Mouse (Mus musculus): ENCODE data around the gene Dbndd1. TPM values are rescaled to one million over a fixed set of nuclear protein-coding genes. Genes with fewer than 3 reads are reported as not detected.
"Not testable (repeated sequence)": the region's sequence is repeated elsewhere in the genome, so short reads cannot be mapped to it uniquely, and the experiment has no call there.

Gene Dbndd1
- polyA plus RNA-seq, 1 experiment from 2014 or later, result 0.89 TPM

DNA sequence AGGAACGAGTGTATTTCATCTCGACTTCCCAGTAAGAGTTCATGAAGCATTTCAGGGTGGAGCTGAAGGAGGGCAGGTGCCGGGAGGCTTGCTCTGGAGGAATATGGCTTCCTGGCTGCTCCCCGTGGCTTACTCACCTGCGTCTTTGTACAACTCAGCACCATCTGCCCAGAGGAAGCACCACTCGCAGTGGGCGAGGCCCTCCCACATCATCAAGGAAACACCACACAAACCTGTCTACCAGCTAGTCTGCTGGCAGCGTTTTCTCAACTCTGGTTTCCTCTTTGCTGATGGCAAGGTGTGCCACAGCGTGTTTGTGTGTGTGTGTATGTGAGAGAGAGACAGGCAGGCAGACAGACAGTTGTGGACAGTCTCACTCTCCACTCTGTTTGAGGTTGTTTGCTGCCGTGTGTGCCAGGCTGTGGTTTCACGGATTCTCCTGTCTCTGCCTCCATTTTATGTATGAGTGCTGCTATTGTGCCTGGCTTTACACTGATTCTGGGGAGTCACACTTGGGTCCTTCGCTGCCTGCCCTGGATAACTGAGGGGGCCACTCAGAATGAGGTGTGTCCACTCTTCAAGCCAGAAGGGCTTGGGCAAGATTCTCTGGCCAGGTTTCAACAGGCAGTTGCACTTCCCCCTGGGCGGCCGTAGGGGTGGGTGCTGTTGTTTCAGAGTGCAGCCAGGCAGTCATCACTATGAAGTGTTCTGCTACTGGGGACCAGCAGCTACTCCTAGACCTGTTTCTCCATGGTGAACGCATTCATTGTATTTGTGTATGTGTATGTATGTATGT, 23.8 kb downstream of the Dbndd1 start:
- 0 out of 2 replicates have a peak overlapping the region, but pooled peaks have one; percentile 13 for H3K27ac ChIP-seq (replicated peaks)
- ATAC-seq (ENCODE audit: low FRiP score, low TSS enrichment) (peak; percentile 59), DNase-seq (ENCODE audit: low spot score) (no peak)
- no peak overlapping the region for H3K4me2 ChIP-seq (replicated peaks; ENCODE audit: low read depth)
- H3K27me3 ChIP-seq (ENCODE audit: control insufficient read depth, insufficient read depth, low read length), result no peaks in the 10 kb centered on the region
- 85% methylated on average over 15 of the region's 15 CpGs for WGBS
- no peak overlapping the region for H3K4me3 ChIP-seq (ENCODE audit: low read depth, low read length)
- no peaks in the 10 kb centered on the region for H3K4me1 ChIP-seq (replicated peaks; ENCODE audit: control insufficient read depth, insufficient read depth)
- TF ChIP-seq CTCF (IDR thresholded peaks at IDR 0.05; ENCODE audit: low read depth) (no peak), EP300 (optimal IDR thresholded peaks at IDR 0.05) (no peak)
- H3K9me3 ChIP-seq (ENCODE audit: control insufficient read depth, low read length), result no peaks in the 10 kb centered on the region
- no peak overlapping the region for H3K9ac ChIP-seq (ENCODE audit: low read length)
- H3K36me3 ChIP-seq (ENCODE audit: control insufficient read depth, insufficient read depth, low read length), result peaks cover 60% of the 10 kb centered on the region

DNA sequence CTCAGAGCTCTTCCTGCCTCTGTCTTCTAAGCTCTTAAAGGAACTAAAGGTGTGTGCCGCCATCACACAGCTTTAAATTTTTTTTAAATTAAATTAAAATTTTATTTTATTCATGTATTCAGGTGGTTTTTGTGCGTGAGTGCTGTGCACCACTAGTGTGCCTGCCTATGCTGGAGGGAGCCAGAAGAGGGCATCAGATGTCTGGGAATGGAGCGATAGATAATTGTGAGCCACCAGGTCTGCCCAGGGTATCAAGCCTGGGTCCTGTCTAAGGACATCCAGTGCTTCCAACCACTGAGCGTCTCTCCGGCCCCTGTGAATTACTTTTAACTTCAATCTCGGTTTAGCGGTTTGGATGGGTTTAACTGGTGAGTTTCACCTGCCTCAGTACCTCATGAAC, 32.6 kb downstream of the Dbndd1 start:
- Histone ChIP-seq H3K4me2 (replicated peaks; ENCODE audit: low read depth) (no peak overlapping the region), H3K9me3 (ENCODE audit: control insufficient read depth, low read length) (no peaks in the 10 kb centered on the region), H3K36me3 (ENCODE audit: control insufficient read depth, insufficient read depth, low read length) (peaks cover 22% of the 10 kb centered on the region), H3K27ac (replicated peaks) (no peak overlapping the region), H3K4me1 (replicated peaks; ENCODE audit: control insufficient read depth, insufficient read depth) (peaks cover 3% of the 10 kb centered on the region; the same call in 1 of the 2 replicates), H3K4me3 (ENCODE audit: low read depth, low read length) (no peak overlapping the region), H3K27me3 (ENCODE audit: control insufficient read depth, insufficient read depth, low read length) (no peaks in the 10 kb centered on the region), H3K9ac (ENCODE audit: low read length) (no peak overlapping the region)
- ATAC-seq (ENCODE audit: low FRiP score, low TSS enrichment), result no peak
- no peak for DNase-seq (ENCODE audit: low spot score)
- 85% methylated on average over 7 of the region's 7 CpGs for WGBS
- TF ChIP-seq CTCF (IDR thresholded peaks at IDR 0.05; ENCODE audit: low read depth), result peak; percentile 58
- TF ChIP-seq EP300 (optimal IDR thresholded peaks at IDR 0.05), result no peak

DNA sequence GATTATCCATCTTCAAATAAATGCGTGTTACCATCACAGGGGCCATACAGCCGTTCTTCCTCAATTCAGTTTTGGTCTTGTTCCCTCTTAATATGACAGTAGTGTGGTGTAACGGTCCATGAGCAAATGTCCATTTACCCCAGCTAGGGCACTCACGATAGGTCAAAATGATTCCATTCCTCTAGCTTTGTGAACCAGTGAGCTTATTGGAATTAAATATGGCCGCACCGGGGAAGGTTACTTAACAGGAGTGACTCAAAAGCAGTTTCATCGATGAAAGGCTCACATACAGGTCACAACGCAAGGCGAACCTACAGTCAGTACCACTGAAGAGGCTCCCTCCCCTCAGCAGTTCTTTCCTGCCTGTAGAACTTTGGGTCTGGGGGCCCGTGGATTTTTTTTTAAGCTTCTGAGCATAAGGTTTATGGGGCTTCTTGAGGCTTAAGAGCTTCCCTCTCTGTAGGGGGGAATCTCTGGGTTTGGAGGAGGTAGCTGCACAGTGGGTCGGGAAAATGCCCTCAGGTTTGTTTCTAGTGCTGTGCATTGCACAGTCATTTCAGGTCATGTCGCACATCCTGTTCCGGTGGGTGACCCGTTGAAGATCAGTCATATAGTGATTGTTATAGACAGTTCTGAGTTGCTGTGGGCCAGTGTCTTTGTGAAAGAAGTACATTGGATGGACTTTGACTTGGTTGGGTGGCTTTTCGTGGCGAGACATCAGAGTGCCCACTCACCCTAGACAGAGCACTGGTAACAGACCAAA, 36.6 kb downstream of the Dbndd1 start:
- H3K9me3 ChIP-seq (ENCODE audit: control insufficient read depth, low read length), result no peaks in the 10 kb centered on the region
- peaks cover 5% of the 10 kb centered on the region; the same call in 1 of the 2 replicates for H3K4me1 ChIP-seq (replicated peaks; ENCODE audit: control insufficient read depth, insufficient read depth)
- no peaks in the 10 kb centered on the region for H3K36me3 ChIP-seq (ENCODE audit: control insufficient read depth, insufficient read depth, low read length)
- H3K4me3 ChIP-seq (ENCODE audit: low read depth, low read length), result peak overlapping the region; percentile 89
- ATAC-seq (ENCODE audit: low FRiP score, low TSS enrichment), result peak; percentile 33; the same call in 1 of the 2 replicates
- TF ChIP-seq EP300 (optimal IDR thresholded peaks at IDR 0.05) (no peak), CTCF (IDR thresholded peaks at IDR 0.05; ENCODE audit: low read depth) (no peak)
- H3K27ac ChIP-seq (replicated peaks), result peak overlapping the region; percentile 89
- peak overlapping the region; percentile 81 for H3K4me2 ChIP-seq (replicated peaks; ENCODE audit: low read depth)
- WGBS, result 35% methylated on average over 16 of the region's 16 CpGs
- no peak for DNase-seq (ENCODE audit: low spot score)
- peak overlapping the region; percentile 82 for H3K9ac ChIP-seq (ENCODE audit: low read length)
- no peaks in the 10 kb centered on the region for H3K27me3 ChIP-seq (ENCODE audit: control insufficient read depth, insufficient read depth, low read length)

DNA sequence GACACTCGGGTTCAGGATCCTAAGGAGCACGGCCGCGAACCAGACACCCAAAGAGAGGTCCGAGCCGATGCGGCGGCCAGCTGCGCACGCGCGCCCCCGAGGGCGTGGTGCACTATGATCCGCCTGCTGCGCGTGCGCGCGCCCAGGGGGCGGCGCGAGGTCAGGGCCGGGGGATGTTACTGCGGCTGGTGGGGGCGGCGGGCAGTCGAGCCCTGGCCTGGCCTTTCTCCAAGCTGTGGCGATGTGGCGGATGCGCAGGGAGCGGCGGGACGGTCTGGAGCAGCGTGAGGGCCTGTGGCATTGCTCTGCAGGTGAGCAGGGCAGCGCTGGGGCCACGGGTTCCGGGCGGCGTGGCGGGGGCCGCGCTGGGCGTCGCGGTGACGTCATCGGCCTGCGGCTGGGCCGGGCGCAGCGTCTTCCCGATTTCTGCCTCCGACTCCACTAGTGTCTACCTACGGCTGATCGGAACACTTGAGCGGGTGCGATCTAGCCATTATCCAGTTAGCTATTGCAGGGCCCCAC, 37.5 kb downstream of the Dbndd1 start, which contains the start of gene Afg3l1:
Gene Afg3l1, plus strand, starts transcription at position 167 of the 522 bp plus-strand sequence.
- TF ChIP-seq EP300 (optimal IDR thresholded peaks at IDR 0.05), result no peak
- peak; percentile 14; the same call in 1 of the 2 replicates for TF ChIP-seq CTCF (IDR thresholded peaks at IDR 0.05; ENCODE audit: low read depth)
- H3K27me3 ChIP-seq (ENCODE audit: control insufficient read depth, insufficient read depth, low read length), result no peaks in the 10 kb centered on the region
- H3K9ac ChIP-seq (ENCODE audit: low read length), result peak within 1 kb of the TSS; percentile 82
- peak; percentile 91 for DNase-seq (ENCODE audit: low spot score)
- H3K4me3 ChIP-seq (ENCODE audit: low read depth, low read length), result peak within 1 kb of the TSS; percentile 89
- peaks cover 5% of the 10 kb centered on the region; the same call in 1 of the 2 replicates for H3K4me1 ChIP-seq (replicated peaks; ENCODE audit: control insufficient read depth, insufficient read depth)
- no peaks in the 10 kb centered on the region for H3K36me3 ChIP-seq (ENCODE audit: control insufficient read depth, insufficient read depth, low read length)
- under 1% methylated on average over 53 of the region's 58 CpGs for WGBS
- H3K9me3 ChIP-seq (ENCODE audit: control insufficient read depth, low read length), result no peaks in the 10 kb centered on the region
- peak within 1 kb of the TSS; percentile 89 for H3K27ac ChIP-seq (replicated peaks)
- H3K4me2 ChIP-seq (replicated peaks; ENCODE audit: low read depth), result peak within 1 kb of the TSS; percentile 81
- peak; percentile 94 for ATAC-seq (ENCODE audit: low FRiP score, low TSS enrichment)

DNA sequence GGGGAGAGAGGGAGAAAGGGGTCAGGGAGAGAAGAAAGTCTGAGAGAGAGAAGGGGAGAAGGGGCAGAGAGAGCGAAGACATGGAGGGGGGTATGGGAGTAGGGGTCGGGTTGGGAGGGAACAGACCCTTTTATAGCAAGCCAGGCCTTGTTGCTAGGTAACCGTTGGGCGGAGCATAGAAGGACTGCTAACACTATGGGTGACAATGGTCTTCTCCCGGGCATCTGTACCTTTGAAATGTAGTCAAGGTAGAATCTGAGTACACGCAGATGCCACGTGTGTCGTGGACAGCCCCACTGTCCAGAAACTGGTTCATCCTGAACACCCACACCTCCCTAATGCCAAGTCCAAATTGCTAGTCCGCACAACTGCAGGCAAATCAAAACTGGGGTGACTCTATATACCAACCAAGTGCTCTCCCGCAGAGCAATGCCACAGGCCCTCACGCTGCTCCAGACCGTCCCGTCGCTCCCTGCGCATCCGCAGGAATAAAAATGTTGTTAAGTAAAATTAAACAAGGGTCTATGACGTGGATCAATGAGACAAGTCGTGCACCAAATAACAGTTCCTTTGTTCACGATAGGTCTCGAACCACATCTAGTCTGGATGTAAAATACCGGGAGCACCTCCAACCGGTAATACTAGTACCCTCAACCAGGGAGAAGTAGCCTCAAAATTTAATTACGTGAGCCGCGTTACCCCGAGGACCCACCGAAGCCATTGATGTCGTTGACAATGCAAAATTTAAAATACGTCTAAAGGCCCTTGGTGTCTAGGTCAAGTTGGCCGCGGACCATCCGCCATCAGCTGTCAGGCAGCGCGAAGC, 38.1 kb downstream of the Dbndd1 start:
- DNase-seq (ENCODE audit: low spot score) (no peak), ATAC-seq (ENCODE audit: low FRiP score, low TSS enrichment) (peak; percentile 23)
- 6% methylated on average over 34 of the region's 34 CpGs for WGBS

DNA sequence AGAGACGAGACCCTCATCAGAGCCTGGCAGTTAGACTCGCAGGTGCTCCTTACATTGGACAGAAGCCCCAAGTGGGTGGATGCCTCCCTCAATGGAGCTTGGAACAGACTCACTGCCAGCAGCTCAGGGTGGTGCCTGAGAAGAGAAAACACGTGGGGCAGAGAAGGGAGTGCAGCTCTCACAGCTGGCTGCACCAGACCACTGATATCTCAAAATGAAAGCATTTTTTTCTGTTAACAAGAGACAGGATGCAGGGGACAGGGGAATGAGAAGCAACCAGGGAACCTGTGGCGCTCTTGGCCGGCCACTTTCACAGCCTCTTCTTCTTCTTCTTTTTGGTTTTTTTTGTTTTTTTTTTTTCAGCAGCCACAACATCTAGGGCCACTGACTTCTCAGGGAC, 40.7 kb downstream of the Dbndd1 start:
- not testable (repeated sequence) for H3K36me3 ChIP-seq (ENCODE audit: control insufficient read depth, insufficient read depth, low read length); H3K4me3 ChIP-seq (ENCODE audit: low read depth, low read length); H3K27me3 ChIP-seq (ENCODE audit: control insufficient read depth, insufficient read depth, low read length); H3K27ac ChIP-seq (replicated peaks); DNase-seq (ENCODE audit: low spot score); H3K4me1 ChIP-seq (replicated peaks; ENCODE audit: control insufficient read depth, insufficient read depth); H3K9me3 ChIP-seq (ENCODE audit: control insufficient read depth, low read length); ATAC-seq (ENCODE audit: low FRiP score, low TSS enrichment); H3K9ac ChIP-seq (ENCODE audit: low read length); H3K4me2 ChIP-seq (replicated peaks; ENCODE audit: low read depth)
- 63% methylated on average over 5 of the region's 5 CpGs for WGBS

More for the DNA sequence above, 38.1 kb downstream of the Dbndd1 start:
- peaks cover 5% of the 10 kb centered on the region; the same call in 1 of the 2 replicates for H3K4me1 ChIP-seq (replicated peaks; ENCODE audit: control insufficient read depth, insufficient read depth)
- no peak for TF ChIP-seq CTCF (IDR thresholded peaks at IDR 0.05; ENCODE audit: low read depth)
- TF ChIP-seq EP300 (optimal IDR thresholded peaks at IDR 0.05), result no peak
- peak overlapping the region; percentile 89 for H3K4me3 ChIP-seq (ENCODE audit: low read depth, low read length)
- no peaks in the 10 kb centered on the region for H3K36me3 ChIP-seq (ENCODE audit: control insufficient read depth, insufficient read depth, low read length)
- peak overlapping the region; percentile 89 for H3K27ac ChIP-seq (replicated peaks)
- no peaks in the 10 kb centered on the region for H3K27me3 ChIP-seq (ENCODE audit: control insufficient read depth, insufficient read depth, low read length)
- peak overlapping the region; percentile 81 for H3K4me2 ChIP-seq (replicated peaks; ENCODE audit: low read depth)
- peak overlapping the region; percentile 82 for H3K9ac ChIP-seq (ENCODE audit: low read length)
- H3K9me3 ChIP-seq (ENCODE audit: control insufficient read depth, low read length), result no peaks in the 10 kb centered on the region

DNA sequence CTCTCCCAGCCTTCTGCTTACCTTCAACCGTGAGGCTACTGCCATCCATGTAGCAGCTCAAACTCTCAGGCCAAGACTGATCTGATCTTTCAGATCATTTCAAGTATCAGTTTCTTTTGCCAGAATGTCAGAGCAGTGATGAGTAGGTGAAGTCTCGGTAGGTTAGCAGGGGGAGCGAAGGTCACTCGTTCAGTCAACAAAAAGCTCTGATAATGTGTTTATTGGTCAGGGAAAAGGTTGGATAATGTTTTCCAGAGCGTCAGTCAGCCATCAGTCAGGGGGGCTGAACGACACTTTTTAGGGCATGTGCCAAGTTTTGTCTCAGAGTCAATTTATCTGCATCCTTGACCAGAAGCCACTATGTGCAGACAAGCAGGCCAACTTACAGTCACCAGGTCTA, 42.3 kb downstream of the Dbndd1 start:
- WGBS, result 53% methylated on average over 6 of the region's 6 CpGs
- not testable (repeated sequence) for H3K36me3 ChIP-seq (ENCODE audit: control insufficient read depth, insufficient read depth, low read length); H3K9me3 ChIP-seq (ENCODE audit: control insufficient read depth, low read length); H3K4me1 ChIP-seq (replicated peaks; ENCODE audit: control insufficient read depth, insufficient read depth); ATAC-seq (ENCODE audit: low FRiP score, low TSS enrichment); H3K9ac ChIP-seq (ENCODE audit: low read length); H3K4me2 ChIP-seq (replicated peaks; ENCODE audit: low read depth); H3K27me3 ChIP-seq (ENCODE audit: control insufficient read depth, insufficient read depth, low read length); H3K27ac ChIP-seq (replicated peaks); H3K4me3 ChIP-seq (ENCODE audit: low read depth, low read length); DNase-seq (ENCODE audit: low spot score)

Data from stomach, postnatal 0 days (tissue).